ENCODE assay signal across 10 mouse cellular contexts in the genomic region with DNA sequence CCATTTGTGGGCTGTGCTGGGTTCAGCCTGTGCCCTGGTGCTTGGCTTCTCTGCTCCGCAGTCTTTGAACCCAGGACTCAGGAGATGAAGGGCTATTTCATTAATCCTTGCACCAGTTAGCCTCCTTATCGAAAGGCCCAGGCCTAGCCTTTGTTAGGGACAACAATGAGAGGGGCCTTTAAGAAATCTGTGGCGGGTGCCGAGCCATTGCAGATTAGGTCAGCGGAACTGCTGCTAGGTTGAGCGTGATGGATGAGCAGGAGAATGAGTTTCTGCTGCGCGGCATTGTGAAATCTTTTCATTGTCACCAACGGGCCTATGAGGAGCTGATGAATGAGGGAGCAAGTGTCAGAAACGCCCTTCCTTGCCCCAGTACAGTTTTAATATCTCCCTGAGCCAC.
DNase-seq lines count a peak whose midpoint lies in the region; ATAC-seq and TF ChIP-seq lines count a peak whose summit lies in the region.
"Had no signal": no experiment of that assay in that cellular context is flagged by ENCODE, and none has a peak within 500 bp of the region (broad histone marks: within the 10 kb centered on the region; RNA-seq: fewer than 3 reads in every experiment).

No protein-coding gene starts in this region.

- 36% methylated on average over 10 of the region's 10 CpGs for WGBS in lung, postnatal 0 days
- WGBS in embryonic facial prominence, embryonic 10.5 days: 51% methylated on average over 10 of the region's 10 CpGs

- H3K9ac ChIP-seq in lung, postnatal 0 days (replicated peaks; ENCODE audit: low read depth): no peak overlapping the region
- H3K9ac ChIP-seq: lung, embryonic 15.5 days had no signal

- no peaks in the 10 kb centered on the region for H3K36me3 ChIP-seq in lung, postnatal 0 days (ENCODE audit: insufficient read depth, low read length)
- no peaks in the 10 kb centered on the region for H3K36me3 ChIP-seq in embryonic facial prominence, embryonic 10.5 days (replicated peaks)
- H3K36me3 ChIP-seq: lung, embryonic 15.5 days had no signal

- H3K9me3 ChIP-seq in lung, postnatal 0 days (ENCODE audit: low read length): no peaks in the 10 kb centered on the region
- H3K9me3 ChIP-seq in embryonic facial prominence, embryonic 10.5 days: no peaks in the 10 kb centered on the region
- H3K9me3 ChIP-seq: lung, embryonic 15.5 days had no signal

- no peak overlapping the region for H3K4me3 ChIP-seq in lung, postnatal 0 days (ENCODE audit: low read depth, low read length)
- no peak overlapping the region for H3K4me3 ChIP-seq in embryonic facial prominence, embryonic 10.5 days
- H3K4me3 ChIP-seq: lung, embryonic 15.5 days had no signal

- no peak for TF ChIP-seq CTCF in lung, postnatal 0 days (IDR thresholded peaks at IDR 0.05)

- DNase-seq in lung, postnatal 0 days (ENCODE audit: low spot score): no peak
- no peak for DNase-seq in lung, adult 18-20 months
- no peak for DNase-seq in embryonic facial prominence, embryonic 10.5 days (ENCODE audit: low spot score)
- peak; percentile 67 for DNase-seq in mesoderm, embryonic 11.5 days (ENCODE audit: low read depth, low spot score)
- DNase-seq in yolk sac, embryonic 10.5 days (ENCODE audit: low spot score): peak; percentile 2
- no peak for DNase-seq in thymus, postnatal 14 days
- no peak for DNase-seq in gastrocnemius, postnatal 4 days (ENCODE audit: low spot score in 2 of 2)
- DNase-seq: gastrocnemius, postnatal 25 days had no signal

- H3K27me3 ChIP-seq in lung, postnatal 0 days (replicated peaks; ENCODE audit: insufficient read depth, low read length): no peaks in the 10 kb centered on the region
- no peaks in the 10 kb centered on the region for H3K27me3 ChIP-seq in embryonic facial prominence, embryonic 10.5 days (replicated peaks; ENCODE audit: low read depth, poor library complexity, severe bottlenecking)
- H3K27me3 ChIP-seq: CH12.LX; lung, embryonic 15.5 days had no signal

- H3K27ac ChIP-seq in lung, postnatal 0 days (ENCODE audit: low read length): no peak overlapping the region
- peak overlapping the region; percentile 37; the same call in 1 of the 2 replicates for H3K27ac ChIP-seq in embryonic facial prominence, embryonic 10.5 days (replicated peaks)
- H3K27ac ChIP-seq: lung, embryonic 15.5 days had no signal

- no peak for TF ChIP-seq EP300 in lung, postnatal 0 days (IDR thresholded peaks at IDR 0.05)

- ATAC-seq in lung, postnatal 0 days: peak; percentile 46

- no peaks in the 10 kb centered on the region for H3K4me1 ChIP-seq in lung, postnatal 0 days (ENCODE audit: insufficient read depth, low read depth, low read length)
- no peaks in the 10 kb centered on the region for H3K4me1 ChIP-seq in embryonic facial prominence, embryonic 10.5 days
- H3K4me1 ChIP-seq: lung, embryonic 15.5 days had no signal

- H3K4me2 ChIP-seq in lung, postnatal 0 days (replicated peaks; ENCODE audit: low read depth, low read length): no peak overlapping the region
- H3K4me2 ChIP-seq: lung, embryonic 15.5 days had no signal

Comparison
In these comparisons a context has a peak if more than half of its experiments do, and no peak if none do; other contexts are left out.
1. DNase-seq: peak in mesoderm, embryonic 11.5 days (single experiment) and yolk sac, embryonic 10.5 days (single experiment); none in lung, postnatal 0 days (single experiment), lung, adult 18-20 months (0 of 2), embryonic facial prominence, embryonic 10.5 days (single experiment), thymus, postnatal 14 days (single experiment) and gastrocnemius, postnatal 4 days (0 of 2).